Mouse (Mus musculus) limb, embryonic 15.5 days (tissue): ENCODE results near the gene Sarm1. TPM values are rescaled to one million over a fixed set of nuclear protein-coding genes. Genes with fewer than 3 reads are reported as not detected.

Source experiments
- ATAC-seq: fragments of 200-750 bp; cut with Nextera tagmentation; 2 replicates; pipeline ENCODE4 v1.8.0; 2017; ENCODE audit warnings: low read depth, moderate TSS enrichment; ENCODE audit not compliant: insufficient number of reproducible peaks, low FRiP score, low TSS enrichment
- H3K27ac ChIP-seq: fragments of 300-500 bp; sonication (generic); 2 replicates; pipeline ENCODE4 v1.5.1; 2015; ENCODE audit warnings: moderate library complexity, mild to moderate bottlenecking, inconsistent platforms
- H3K27me3 ChIP-seq: fragments of 300-500 bp; sonication (generic); 2 replicates; pipeline ENCODE4 v1.6.1; 2015; ENCODE audit warnings: inconsistent platforms
- H3K36me3 ChIP-seq: fragments of 300-500 bp; sonication (generic); 2 replicates; pipeline ENCODE4 v1.6.1; 2015; ENCODE audit warnings: inconsistent platforms
- H3K4me1 ChIP-seq: fragments of 300-500 bp; sonication (generic); 2 replicates; pipeline ENCODE4 v1.6.1; 2015; ENCODE audit warnings: inconsistent platforms
- H3K4me2 ChIP-seq: fragments of 300-500 bp; sonication (generic); 2 replicates; pipeline ENCODE4 v1.6.1; 2015; ENCODE audit warnings: mild to moderate bottlenecking, inconsistent platforms
- H3K4me3 ChIP-seq: fragments of 300-500 bp; sonication (generic); 2 replicates; pipeline ENCODE4 v1.5.1; 2015; ENCODE audit warnings: mild to moderate bottlenecking, inconsistent platforms
- H3K9ac ChIP-seq: fragments of 300-500 bp; sonication (generic); 2 replicates; pipeline ENCODE4 v1.6.1; 2015; ENCODE audit warnings: inconsistent platforms
- H3K9me3 ChIP-seq: fragments of 300-500 bp; sonication (generic); 2 replicates; pipeline ENCODE4 v1.6.1; 2016; ENCODE audit warnings: inconsistent platforms
- WGBS: fragments of 180-500 bp; shearing (Covaris S2); methylation state at CpG from one replicate; pipeline ENCODE4 v1.1.7; 2015; 5-methylcytosine and 5-hydroxymethylcytosine counted together
- polyA plus RNA-seq: library from polyadenylated mRNA; unstranded; fragments of >200 nt; fragmentation: Nextera tagmentation; extraction: Ambion mirVana; gene quantifications from 2 replicates; pipeline ENCODE4 v1.2.1, GENCODE M21; 2015

The Sarm1 gene
- polyA plus RNA-seq, 1 experiment from 2014 or later = 1.7 TPM

DNA sequence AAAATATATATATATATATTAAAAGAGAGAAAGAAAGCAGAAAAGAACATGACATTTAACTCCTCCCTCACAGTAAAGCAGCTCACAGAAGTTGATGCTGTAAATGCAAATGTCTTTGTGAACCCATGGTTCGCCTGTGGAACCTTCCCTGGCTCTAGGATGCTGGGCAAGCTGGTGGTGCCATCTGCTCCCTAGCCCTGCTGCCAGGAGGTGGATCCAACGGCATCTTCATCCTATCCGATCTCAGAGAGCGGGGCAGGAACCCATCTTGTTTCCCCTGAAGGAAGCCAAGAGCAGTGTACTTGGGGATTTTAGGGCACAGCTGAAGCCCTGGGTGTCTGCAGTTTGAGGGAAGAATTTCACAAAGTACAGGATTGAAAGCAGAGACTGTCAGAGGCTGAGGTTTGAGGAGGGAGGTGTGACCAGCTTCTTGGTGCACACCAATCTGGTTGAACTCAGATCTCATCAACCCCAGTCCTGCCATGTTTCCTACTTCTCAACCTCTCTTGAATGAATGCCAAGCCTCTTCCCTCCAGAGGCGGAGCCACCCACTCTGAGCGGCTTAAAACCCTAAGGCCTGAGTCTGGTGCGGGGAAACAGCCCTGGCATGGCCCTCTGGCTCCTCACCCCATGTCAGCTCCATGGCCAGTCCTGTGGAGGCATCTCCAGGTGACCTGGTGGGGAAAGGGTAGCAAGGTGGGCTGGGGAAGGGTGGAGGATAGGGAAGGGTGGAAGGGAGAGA, 5.5 kb upstream of the Sarm1 start, which contains the start of gene Sebox:
Gene Sebox (plus strand): TSS at position 539 of the 742 bp plus-strand sequence.
- no peak within 1 kb of the TSS for H3K4me3 ChIP-seq
- peaks cover 21% of the 10 kb centered on the region for H3K36me3 ChIP-seq
- no peak within 1 kb of the TSS for H3K27ac ChIP-seq
- 62% methylated on average over 7 of the region's 7 CpGs for WGBS
- H3K9ac ChIP-seq = 0 out of 2 replicates have a peak within 1 kb of the TSS, but pooled peaks have one; percentile 4
- no peak within 1 kb of the TSS for H3K4me2 ChIP-seq
- H3K9me3 ChIP-seq = no peaks in the 10 kb centered on the region
- no peak for ATAC-seq
- H3K27me3 ChIP-seq = peaks cover 29% of the 10 kb centered on the region
- H3K4me1 ChIP-seq = peaks cover 2% of the 10 kb centered on the region; the same call in 1 of the 2 replicates

DNA sequence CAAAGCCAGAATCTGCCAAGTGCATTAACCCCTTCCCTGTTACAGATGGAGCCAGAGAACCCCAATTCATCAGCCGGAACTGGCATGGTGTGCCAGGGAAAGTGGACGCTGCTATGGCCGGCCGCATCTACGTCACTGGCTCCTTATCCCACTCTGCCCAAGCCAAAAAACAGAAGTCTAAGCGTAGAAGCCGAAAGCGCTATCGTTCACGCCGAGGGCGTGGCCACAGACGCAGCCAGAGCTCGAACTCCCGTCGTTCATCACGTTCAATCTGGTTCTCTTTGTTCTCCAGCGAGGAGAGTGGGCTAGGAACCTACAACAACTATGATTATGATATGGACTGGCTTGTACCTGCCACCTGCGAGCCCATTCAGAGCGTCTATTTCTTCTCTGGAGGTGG, 4.0 kb upstream of the Sarm1 start:
- H3K4me3 ChIP-seq = no peak overlapping the region
- peaks cover 6% of the 10 kb centered on the region for H3K36me3 ChIP-seq
- no peak overlapping the region for H3K27ac ChIP-seq
- H3K9me3 ChIP-seq = no peaks in the 10 kb centered on the region
- peaks cover 16% of the 10 kb centered on the region for H3K4me1 ChIP-seq
- no peak overlapping the region for H3K4me2 ChIP-seq
- 71% methylated on average over 20 of the region's 20 CpGs for WGBS
- H3K9ac ChIP-seq = no peak overlapping the region
- H3K27me3 ChIP-seq = peaks cover 36% of the 10 kb centered on the region
- no peak for ATAC-seq

DNA sequence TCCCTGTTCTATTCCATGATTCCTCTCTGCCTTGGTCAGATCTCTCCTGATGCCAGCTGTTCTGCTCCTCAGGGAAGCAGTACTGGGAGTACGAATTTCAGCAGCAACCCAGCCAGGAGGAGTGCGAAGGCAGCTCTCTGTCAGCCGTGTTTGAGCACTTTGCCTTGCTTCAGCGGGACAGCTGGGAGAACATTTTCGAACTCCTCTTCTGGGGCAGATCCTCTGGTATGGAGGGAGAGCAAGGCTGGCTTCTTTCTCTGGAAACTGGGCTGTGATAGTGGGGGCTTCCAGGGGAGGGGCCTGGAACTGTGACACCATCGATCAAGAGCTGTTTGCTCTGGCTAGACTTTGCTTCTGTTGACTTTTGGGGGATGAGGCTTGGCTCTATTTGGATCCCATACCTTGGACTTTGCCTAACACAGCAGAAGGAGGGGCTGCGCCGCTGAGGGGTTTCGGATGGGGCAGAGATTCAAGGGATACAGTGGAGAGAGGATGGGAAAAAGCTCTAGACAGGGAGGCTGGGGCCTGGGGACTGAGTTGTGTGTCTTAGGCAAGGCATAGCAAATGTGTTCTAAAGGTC, 3.2 kb upstream of the Sarm1 start:
- no peak for ATAC-seq
- Histone ChIP-seq H3K27ac (no peak overlapping the region), H3K27me3 (peaks cover 44% of the 10 kb centered on the region), H3K4me2 (no peak overlapping the region), H3K9me3 (no peaks in the 10 kb centered on the region), H3K36me3 (0 out of 2 replicates have a peak, but pooled peaks cover 3% of the 10 kb centered on the region), H3K9ac (no peak overlapping the region), H3K4me1 (peaks cover 16% of the 10 kb centered on the region), H3K4me3 (no peak overlapping the region)
- WGBS = 80% methylated on average over 9 of the region's 9 CpGs

DNA sequence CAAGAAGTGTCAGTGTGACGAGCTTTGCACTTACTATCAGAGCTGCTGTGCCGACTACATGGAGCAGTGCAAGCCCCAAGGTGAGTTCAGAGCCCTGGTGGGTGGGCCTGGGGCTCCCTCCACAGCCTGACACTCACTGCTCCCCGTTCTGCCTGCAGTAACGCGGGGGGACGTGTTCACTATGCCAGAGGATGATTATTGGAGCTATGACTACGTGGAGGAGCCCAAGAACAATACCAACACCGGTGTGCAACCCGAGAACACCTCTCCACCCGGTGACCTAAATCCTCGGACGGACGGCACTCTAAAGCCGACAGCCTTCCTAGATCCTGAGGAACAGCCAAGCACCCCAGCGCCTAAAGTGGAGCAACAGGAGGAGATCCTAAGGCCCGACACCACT, 2.0 kb upstream of the Sarm1 start:
- Histone ChIP-seq H3K9ac (no peak overlapping the region), H3K4me2 (no peak overlapping the region), H3K27me3 (peaks cover 56% of the 10 kb centered on the region), H3K36me3 (no peaks in the 10 kb centered on the region), H3K27ac (no peak overlapping the region), H3K4me1 (peaks cover 16% of the 10 kb centered on the region), H3K4me3 (no peak overlapping the region), H3K9me3 (no peaks in the 10 kb centered on the region)
- no peak for ATAC-seq
- WGBS = 44% methylated on average over 16 of the region's 16 CpGs

DNA sequence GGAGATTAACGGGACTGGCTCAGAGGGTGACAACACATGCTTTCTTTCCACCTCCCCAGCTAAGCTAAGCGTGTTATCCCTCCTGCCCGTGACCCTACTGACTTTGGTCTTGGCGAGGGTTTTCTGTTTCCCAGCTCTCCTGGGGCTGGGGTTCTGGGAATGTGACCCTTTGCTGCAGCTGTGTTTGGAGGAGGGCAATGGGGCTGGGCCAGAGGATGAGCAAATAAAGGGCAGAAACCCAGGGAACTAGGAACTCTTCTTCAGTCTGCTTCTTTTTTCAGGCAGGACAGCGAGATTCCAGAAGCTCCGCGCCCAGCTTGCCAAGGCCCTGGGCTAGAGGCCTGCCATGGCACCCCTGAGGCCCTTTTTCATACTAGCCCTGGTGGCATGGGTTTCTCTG, 1.4 kb upstream of the Sarm1 start, which contains the start of gene Vtn:
Gene Vtn (plus strand): TSS at position 88 of the 400 bp plus-strand sequence.
- no peak within 1 kb of the TSS for H3K27ac ChIP-seq
- no peak for ATAC-seq
- no peaks in the 10 kb centered on the region for H3K9me3 ChIP-seq
- peaks cover 61% of the 10 kb centered on the region for H3K27me3 ChIP-seq
- H3K4me1 ChIP-seq = peaks cover 16% of the 10 kb centered on the region
- H3K4me3 ChIP-seq = peak within 1 kb of the TSS; percentile 48
- no peak within 1 kb of the TSS for H3K9ac ChIP-seq
- 63% methylated on average over 7 of the region's 7 CpGs for WGBS
- no peaks in the 10 kb centered on the region for H3K36me3 ChIP-seq
- H3K4me2 ChIP-seq = peak within 1 kb of the TSS; percentile 92

DNA sequence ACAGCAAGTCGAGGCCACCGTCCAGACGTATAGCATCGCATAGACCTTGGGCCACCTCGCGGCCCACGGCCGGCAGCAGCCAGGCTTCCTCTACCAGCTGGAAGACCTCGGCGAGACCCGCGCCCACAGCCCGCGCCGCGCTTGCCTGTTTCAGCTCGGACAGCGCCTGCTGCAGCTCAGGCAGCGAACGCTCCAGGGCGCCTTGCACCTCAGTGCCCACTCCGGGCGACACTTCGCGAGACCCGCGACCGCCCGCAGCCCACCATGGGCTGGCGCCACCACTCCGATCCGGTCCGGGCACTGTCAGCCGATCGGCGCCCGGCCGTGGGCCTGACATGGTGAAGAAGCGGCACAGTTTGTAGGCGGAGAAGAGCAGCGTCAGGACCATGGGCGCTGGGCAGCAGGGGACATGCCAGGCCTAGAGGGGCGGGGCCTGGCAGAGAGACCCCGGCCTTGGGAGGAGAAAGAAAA, 448 bp downstream of the Sarm1 start:
- Histone ChIP-seq H3K4me3 (peak overlapping the region; percentile 48), H3K9ac (no peak overlapping the region), H3K4me2 (peak overlapping the region; percentile 92), H3K27me3 (peaks cover 62% of the 10 kb centered on the region), H3K9me3 (no peaks in the 10 kb centered on the region), H3K27ac (no peak overlapping the region), H3K4me1 (peaks cover 16% of the 10 kb centered on the region), H3K36me3 (no peaks in the 10 kb centered on the region)
- 1% methylated on average over 44 of the region's 44 CpGs for WGBS
- ATAC-seq = no peak; the same call in 1 of the 2 replicates

DNA sequence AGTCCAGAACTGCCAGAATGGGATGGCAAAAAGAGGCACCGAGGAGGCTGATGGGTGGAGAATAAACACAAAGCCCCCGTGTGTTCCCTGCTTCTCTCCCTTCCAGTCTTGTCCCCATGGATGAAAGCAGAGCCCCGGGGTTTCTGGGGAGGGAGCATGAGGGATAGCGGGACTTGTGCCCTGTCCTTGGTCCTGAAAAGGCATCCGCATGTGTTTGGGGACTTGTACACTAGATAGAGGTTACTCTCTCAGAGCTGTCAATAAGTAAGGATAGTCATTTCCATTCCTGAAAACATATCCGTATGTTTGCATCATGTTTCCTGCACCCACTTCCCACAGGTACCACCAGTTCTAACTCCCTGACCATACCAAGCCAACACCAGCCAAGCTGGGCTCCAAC, 1.6 kb downstream of the Sarm1 start:
- H3K36me3 ChIP-seq = no peaks in the 10 kb centered on the region
- H3K27me3 ChIP-seq = peaks cover 67% of the 10 kb centered on the region
- no peak overlapping the region for H3K4me2 ChIP-seq
- no peaks in the 10 kb centered on the region for H3K9me3 ChIP-seq
- no peak overlapping the region for H3K27ac ChIP-seq
- H3K4me1 ChIP-seq = peaks cover 17% of the 10 kb centered on the region
- no peak overlapping the region for H3K4me3 ChIP-seq
- H3K9ac ChIP-seq = no peak overlapping the region
- no peak for ATAC-seq
- WGBS = 5% methylated on average over 6 of the region's 6 CpGs

DNA sequence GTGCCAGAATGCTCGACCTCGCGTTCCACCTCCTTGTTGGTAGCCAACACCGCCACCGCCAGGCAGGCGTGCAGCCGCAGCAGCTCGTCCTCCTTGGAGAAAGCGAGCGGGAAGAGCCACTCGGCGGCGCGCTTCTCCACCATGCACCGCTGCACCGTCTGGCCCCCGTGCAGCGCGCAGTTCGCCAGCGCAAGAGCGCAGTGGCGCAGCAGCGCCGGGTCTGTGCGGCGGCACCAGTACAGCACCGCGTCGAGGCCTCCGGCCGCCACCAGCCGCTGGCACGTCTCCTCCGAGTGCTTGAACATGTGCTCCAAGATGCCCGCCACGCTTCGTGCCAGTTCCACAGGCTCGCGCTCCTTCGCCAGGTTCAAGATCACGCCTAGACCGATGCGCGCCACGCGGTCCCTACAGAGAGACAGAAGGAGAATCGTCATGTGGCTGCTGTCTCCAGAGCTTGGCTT, 6.7 kb downstream of the Sarm1 start:
- H3K4me3 ChIP-seq = peak overlapping the region; percentile 29
- H3K36me3 ChIP-seq = no peaks in the 10 kb centered on the region
- H3K9me3 ChIP-seq = no peaks in the 10 kb centered on the region
- H3K4me1 ChIP-seq = peaks cover 6% of the 10 kb centered on the region
- H3K4me2 ChIP-seq = peak overlapping the region; percentile 41
- H3K27me3 ChIP-seq = peaks cover 77% of the 10 kb centered on the region
- ATAC-seq = no peak
- WGBS = 7% methylated on average over 48 of the region's 48 CpGs
- no peak overlapping the region for H3K9ac ChIP-seq
- no peak overlapping the region for H3K27ac ChIP-seq

DNA sequence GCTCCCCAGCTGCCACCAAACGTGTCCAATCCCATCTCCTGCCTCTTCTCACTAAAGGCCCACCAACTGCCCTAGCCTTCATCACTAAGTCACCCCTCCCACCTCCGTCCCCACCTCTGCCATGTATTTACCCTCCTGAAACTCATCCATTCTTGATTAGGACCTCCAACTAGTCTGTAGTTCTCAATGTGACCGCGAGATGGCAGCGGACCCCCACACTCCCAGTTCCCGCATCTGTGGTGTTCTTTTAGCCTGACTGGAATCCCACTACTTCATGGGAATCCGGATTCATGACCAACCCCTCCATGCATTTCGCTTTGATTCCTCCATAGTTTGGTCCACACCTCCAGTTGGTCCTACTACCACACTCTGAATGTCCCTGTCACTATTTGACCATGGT, 9.4 kb downstream of the Sarm1 start:
- H3K27ac ChIP-seq = no peak overlapping the region
- WGBS = 4% methylated on average over 8 of the region's 8 CpGs
- no peak for ATAC-seq
- H3K4me2 ChIP-seq = no peak overlapping the region
- H3K27me3 ChIP-seq = peaks cover 72% of the 10 kb centered on the region
- no peak overlapping the region for H3K4me3 ChIP-seq
- H3K36me3 ChIP-seq = no peaks in the 10 kb centered on the region
- no peak overlapping the region for H3K9ac ChIP-seq
- H3K9me3 ChIP-seq = no peaks in the 10 kb centered on the region
- peaks cover 6% of the 10 kb centered on the region for H3K4me1 ChIP-seq

DNA sequence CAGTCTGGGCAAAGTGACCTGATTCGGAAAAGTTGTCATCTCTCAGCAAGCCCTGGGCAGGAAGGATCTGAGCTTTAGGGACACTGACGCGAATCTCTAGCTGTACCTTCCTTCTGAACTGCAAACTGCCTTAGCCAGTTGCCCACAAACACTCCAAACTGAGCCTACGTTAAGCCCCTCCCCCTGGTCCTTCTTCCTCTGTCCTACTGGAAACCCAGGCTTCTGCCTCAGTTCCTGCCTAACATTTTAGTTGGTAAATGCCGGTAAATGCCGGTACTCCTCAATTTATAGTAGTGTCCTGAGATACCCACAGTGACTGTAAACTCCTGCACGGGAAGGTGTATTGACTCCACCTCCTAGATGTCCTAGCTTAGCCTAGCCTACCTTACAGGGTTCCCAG, 13.9 kb downstream of the Sarm1 start:
- no peak overlapping the region for H3K4me2 ChIP-seq
- no peak overlapping the region for H3K4me3 ChIP-seq
- 48% methylated on average over 7 of the region's 7 CpGs for WGBS
- H3K9me3 ChIP-seq = no peaks in the 10 kb centered on the region
- H3K36me3 ChIP-seq = no peaks in the 10 kb centered on the region
- H3K4me1 ChIP-seq = no peaks in the 10 kb centered on the region
- peaks cover 43% of the 10 kb centered on the region for H3K27me3 ChIP-seq
- H3K9ac ChIP-seq = no peak overlapping the region
- H3K27ac ChIP-seq = no peak overlapping the region
- ATAC-seq = no peak

DNA sequence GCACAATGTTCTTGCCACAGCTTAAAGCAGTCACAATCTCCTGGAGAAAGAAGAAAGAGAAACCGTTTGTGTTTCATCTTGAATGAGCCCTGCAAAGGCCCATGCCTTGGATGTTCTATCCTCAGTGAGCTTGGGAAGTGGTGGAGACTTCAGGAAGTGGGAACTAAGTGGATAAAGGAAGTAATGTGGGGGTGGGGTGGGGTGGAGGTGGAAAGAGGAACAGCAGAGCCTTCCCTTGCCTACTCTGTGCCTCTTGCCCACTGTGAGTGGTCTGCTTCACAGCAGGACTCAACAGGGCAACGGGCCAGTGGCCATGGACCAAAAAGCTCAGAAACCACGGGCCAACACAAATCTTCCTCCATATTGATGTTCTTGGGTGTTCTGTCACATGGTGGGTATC, 22.3 kb downstream of the Sarm1 start:
- H3K36me3 ChIP-seq = peaks cover 12% of the 10 kb centered on the region; the same call in 1 of the 2 replicates
- no peak overlapping the region for H3K9ac ChIP-seq
- no peak for ATAC-seq
- no peak overlapping the region for H3K27ac ChIP-seq
- no peak overlapping the region for H3K4me3 ChIP-seq
- no peaks in the 10 kb centered on the region for H3K4me1 ChIP-seq
- 82% methylated on average over 3 of the region's 3 CpGs for WGBS
- no peaks in the 10 kb centered on the region for H3K9me3 ChIP-seq
- no peaks in the 10 kb centered on the region for H3K27me3 ChIP-seq
- H3K4me2 ChIP-seq = no peak overlapping the region
